Mouse (Mus musculus) heart, adult 2 months (tissue): ENCODE results near the gene Efcc1.

Source experiments
- CTCF ChIP-seq: fragments of 200-600 bp; IDR thresholded peaks from 2 replicates; pipeline ENCODE4 v1.8.1; 2022; ENCODE audit warnings: antibody characterized with exemption, mild to moderate bottlenecking, moderate library complexity
- POLR2A ChIP-seq: fragments of 200-500 bp; IDR thresholded peaks from 2 replicates; pipeline ENCODE4 v1.6.1; 2011; ENCODE audit warnings: mild to moderate bottlenecking, low read depth, low read length, control low read depth; ENCODE audit not compliant: insufficient read depth

DNA sequence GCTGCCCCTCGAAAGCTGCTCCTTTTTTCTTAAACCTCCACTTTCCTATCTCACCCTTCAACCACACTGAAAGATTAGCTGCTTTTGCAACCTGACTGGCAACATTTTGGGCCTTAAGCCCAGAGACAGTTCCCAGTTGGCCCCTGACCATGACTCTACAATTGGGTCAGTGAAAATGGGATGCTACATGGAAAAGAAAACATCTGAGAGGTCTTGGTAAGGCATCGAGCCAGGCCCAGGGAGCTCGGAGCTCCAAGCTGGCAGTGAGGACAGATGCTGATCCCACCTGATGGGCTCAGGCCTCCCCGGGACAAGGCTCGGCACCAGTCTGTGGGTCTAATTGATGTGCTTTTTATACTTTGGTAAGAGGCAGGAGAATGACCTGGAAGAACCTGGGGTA lies 61.2 kb downstream of the Efcc1 start:
- TF ChIP-seq POLR2A (no peak), CTCF (no peak)
